11 mouse cellular contexts compared by ENCODE assay signal in genomic region chr6:120788904-120789303, GRCm38 (mm10). TPM values are rescaled to one million over a fixed set of nuclear protein-coding genes. Genes with fewer than 3 reads are reported as not detected.
DNase-seq lines count a peak whose midpoint lies in the region; ATAC-seq lines count a peak whose summit lies in the region.
"Had no signal": no experiment of that assay in that cellular context is flagged by ENCODE, and none has a peak within 500 bp of the region (broad histone marks: within the 10 kb centered on the region; RNA-seq: fewer than 3 reads in every experiment).

No protein-coding gene starts in this region.

- no peaks in the 10 kb centered on the region for H3K4me1 ChIP-seq in embryonic facial prominence, embryonic 11.5 days (ENCODE audit: control insufficient read depth, insufficient read depth, low read length)
- H3K4me1 ChIP-seq in embryonic facial prominence, embryonic 10.5 days, result peaks cover 6% of the 10 kb centered on the region
- peaks cover 6% of the 10 kb centered on the region; the same call in 1 of the 2 replicates for H3K4me1 ChIP-seq in midbrain, embryonic 14.5 days (ENCODE audit: control insufficient read depth, insufficient read depth, low read length)
- peaks cover 4% of the 10 kb centered on the region; the same call in 1 of the 2 replicates for H3K4me1 ChIP-seq in midbrain, embryonic 16.5 days (ENCODE audit: control insufficient read depth, insufficient read depth, low read length)
- H3K4me1 ChIP-seq in stomach, embryonic 16.5 days (ENCODE audit: control insufficient read depth, insufficient read depth, low read length), result no peaks in the 10 kb centered on the region

- H3K27me3 ChIP-seq in embryonic facial prominence, embryonic 11.5 days (ENCODE audit: control insufficient read depth, insufficient read depth, low read length), result no peaks in the 10 kb centered on the region
- no peaks in the 10 kb centered on the region for H3K27me3 ChIP-seq in embryonic facial prominence, embryonic 10.5 days (replicated peaks; ENCODE audit: low read depth, poor library complexity, severe bottlenecking)
- H3K27me3 ChIP-seq in midbrain, embryonic 14.5 days (ENCODE audit: control insufficient read depth, insufficient read depth, low read length), result no peaks in the 10 kb centered on the region
- H3K27me3 ChIP-seq in midbrain, embryonic 16.5 days (ENCODE audit: control insufficient read depth, insufficient read depth, low read depth, low read length), result no peaks in the 10 kb centered on the region
- no peaks in the 10 kb centered on the region for H3K27me3 ChIP-seq in stomach, embryonic 16.5 days (ENCODE audit: control insufficient read depth, insufficient read depth, low read length)

- peak; percentile 44 for DNase-seq in embryonic facial prominence, embryonic 11.5 days (ENCODE audit: low spot score)
- no peak for DNase-seq in embryonic facial prominence, embryonic 10.5 days (ENCODE audit: low spot score)
- peak; percentile 54 for DNase-seq in midbrain, embryonic 14.5 days
- DNase-seq in c-Kit-positive CD71-positive TER-119-negative erythroid progenitor cells, embryonic 14.5 days (ENCODE audit: low read depth), result peak; percentile 44
- DNase-seq in cerebellum, postnatal 10 days, result no peak
- DNase-seq in adrenal gland, adult 18-20 months (ENCODE audit: low spot score in 2 of 2), result no peak
- DNase-seq: kidney, postnatal 4 days; right cerebral cortex, postnatal 4 days had no signal

- no peak overlapping the region for H3K4me2 ChIP-seq in embryonic facial prominence, embryonic 11.5 days (ENCODE audit: low read depth, low read length)
- no peak overlapping the region for H3K4me2 ChIP-seq in midbrain, embryonic 14.5 days (ENCODE audit: low read length)
- no peak overlapping the region for H3K4me2 ChIP-seq in midbrain, embryonic 16.5 days (ENCODE audit: low read length)
- no peak overlapping the region for H3K4me2 ChIP-seq in stomach, embryonic 16.5 days (ENCODE audit: low read depth, low read length)

- no peaks in the 10 kb centered on the region; the same call in 1 of the 2 replicates for H3K36me3 ChIP-seq in embryonic facial prominence, embryonic 11.5 days (replicated peaks; ENCODE audit: control insufficient read depth, insufficient read depth, low read depth, low read length)
- peaks cover 34% of the 10 kb centered on the region for H3K36me3 ChIP-seq in embryonic facial prominence, embryonic 10.5 days (replicated peaks)
- H3K36me3 ChIP-seq in midbrain, embryonic 14.5 days (ENCODE audit: control insufficient read depth, insufficient read depth, low read length), result peaks cover 24% of the 10 kb centered on the region
- H3K36me3 ChIP-seq in midbrain, embryonic 16.5 days (ENCODE audit: control insufficient read depth, insufficient read depth, low read length), result peaks cover 18% of the 10 kb centered on the region
- H3K36me3 ChIP-seq in stomach, embryonic 16.5 days (ENCODE audit: control insufficient read depth, insufficient read depth, low read length), result peaks cover 13% of the 10 kb centered on the region

- ATAC-seq in embryonic facial prominence, embryonic 11.5 days (replicated peaks; ENCODE audit: insufficient number of reproducible peaks, low FRiP score, low TSS enrichment, low read depth), result no peak
- ATAC-seq in midbrain, embryonic 14.5 days (ENCODE audit: low FRiP score, low TSS enrichment), result no peak
- no peak for ATAC-seq in midbrain, embryonic 16.5 days
- 0 out of 2 replicates have a peak, but pooled peaks have one; percentile 16 for ATAC-seq in stomach, embryonic 16.5 days (ENCODE audit: insufficient read depth, low FRiP score)

- H3K9me3 ChIP-seq in embryonic facial prominence, embryonic 11.5 days (replicated peaks; ENCODE audit: control insufficient read depth, low read length), result no peaks in the 10 kb centered on the region
- H3K9me3 ChIP-seq in embryonic facial prominence, embryonic 10.5 days, result no peaks in the 10 kb centered on the region
- H3K9me3 ChIP-seq in midbrain, embryonic 14.5 days (ENCODE audit: control insufficient read depth, low read length), result no peaks in the 10 kb centered on the region
- H3K9me3 ChIP-seq in midbrain, embryonic 16.5 days (replicated peaks; ENCODE audit: control insufficient read depth, low read length, poor library complexity, severe bottlenecking), result no peaks in the 10 kb centered on the region
- no peaks in the 10 kb centered on the region for H3K9me3 ChIP-seq in stomach, embryonic 16.5 days (replicated peaks; ENCODE audit: control insufficient read depth, low read length)

- no peak overlapping the region for H3K4me3 ChIP-seq in embryonic facial prominence, embryonic 11.5 days (ENCODE audit: low read depth, low read length)
- no peak overlapping the region for H3K4me3 ChIP-seq in embryonic facial prominence, embryonic 10.5 days
- no peak overlapping the region for H3K4me3 ChIP-seq in midbrain, embryonic 14.5 days (replicated peaks; ENCODE audit: low read depth, low read length)
- H3K4me3 ChIP-seq in midbrain, embryonic 16.5 days (ENCODE audit: low read depth, low read length), result no peak overlapping the region
- no peak overlapping the region for H3K4me3 ChIP-seq in stomach, embryonic 16.5 days (replicated peaks; ENCODE audit: low read length)

- no peak overlapping the region for H3K9ac ChIP-seq in embryonic facial prominence, embryonic 11.5 days (replicated peaks; ENCODE audit: low read length)
- no peak overlapping the region for H3K9ac ChIP-seq in midbrain, embryonic 14.5 days (replicated peaks; ENCODE audit: low read length)
- no peak overlapping the region for H3K9ac ChIP-seq in midbrain, embryonic 16.5 days (ENCODE audit: low read depth, low read length)
- H3K9ac ChIP-seq in stomach, embryonic 16.5 days (ENCODE audit: low read length), result no peak overlapping the region

- no peak overlapping the region for H3K27ac ChIP-seq in embryonic facial prominence, embryonic 11.5 days (replicated peaks; ENCODE audit: low read depth, low read length)
- no peak overlapping the region for H3K27ac ChIP-seq in embryonic facial prominence, embryonic 10.5 days (replicated peaks)
- H3K27ac ChIP-seq in midbrain, embryonic 14.5 days (replicated peaks; ENCODE audit: low read depth, low read length), result no peak overlapping the region
- H3K27ac ChIP-seq in midbrain, embryonic 16.5 days (ENCODE audit: low read length), result no peak overlapping the region
- no peak overlapping the region for H3K27ac ChIP-seq in stomach, embryonic 16.5 days (ENCODE audit: low read length)

RNA-seq across cellular contexts. Expression of gene Slc25a18, which starts 15.5 kb away (rescaled TPM):
- 0.21 and 0.36 TPM in 2 replicates for polyA plus RNA-seq in embryonic facial prominence, embryonic 11.5 days (2014; fragmentation: Nextera tagmentation; extraction: Ambion mirVana)
- polyA plus RNA-seq in embryonic facial prominence, embryonic 10.5 days (2016; fragmentation: Nextera tagmentation; extraction: Ambion mirVana), result 0.20 and 0.28 TPM in 2 replicates
- polyA plus RNA-seq in midbrain, embryonic 14.5 days (2014; fragmentation: Nextera tagmentation; extraction: Ambion mirVana), result 8.3 and 10.8 TPM in 2 replicates
- polyA plus RNA-seq in midbrain, embryonic 16.5 days (2015; fragmentation: Nextera tagmentation; extraction: Ambion mirVana), result 9.6 and 19.9 TPM in 2 replicates
- polyA plus RNA-seq in stomach, embryonic 16.5 days (2015; fragmentation: Nextera tagmentation; extraction: Ambion mirVana), result 0.09 and 0.19 TPM in 2 replicates
- under 1 TPM in 1 of 2 experiments, not detected in 1; 0.26 TPM for total RNA-seq in adrenal gland, adult 18-20 months (2021)
- total RNA-seq: liver, adult 2 months had no signal
- polyA plus RNA-seq: liver, adult 2 months had no signal

RNA-seq across cellular contexts. Expression of gene Atp6v1e1, which starts 33.7 kb away (rescaled TPM):
- 144 and 147 TPM in 2 replicates for polyA plus RNA-seq in embryonic facial prominence, embryonic 11.5 days (2014; fragmentation: Nextera tagmentation; extraction: Ambion mirVana)
- 116 and 117 TPM in 2 replicates for polyA plus RNA-seq in embryonic facial prominence, embryonic 10.5 days (2016; fragmentation: Nextera tagmentation; extraction: Ambion mirVana)
- polyA plus RNA-seq in midbrain, embryonic 14.5 days (2014; fragmentation: Nextera tagmentation; extraction: Ambion mirVana), result 263 and 300 TPM in 2 replicates
- polyA plus RNA-seq in midbrain, embryonic 16.5 days (2015; fragmentation: Nextera tagmentation; extraction: Ambion mirVana), result 283 and 296 TPM in 2 replicates
- polyA plus RNA-seq in stomach, embryonic 16.5 days (2015; fragmentation: Nextera tagmentation; extraction: Ambion mirVana), result 163 and 173 TPM in 2 replicates
- 100 to 1,000 TPM; 269 to 456 TPM for total RNA-seq in adrenal gland, adult 18-20 months (2021)

RNA-seq across cellular contexts. Expression of gene Bcl2l13, which starts 47.1 kb away (rescaled TPM):
- polyA plus RNA-seq in embryonic facial prominence, embryonic 11.5 days (2014; fragmentation: Nextera tagmentation; extraction: Ambion mirVana), result 36.6 and 40.1 TPM in 2 replicates
- polyA plus RNA-seq in embryonic facial prominence, embryonic 10.5 days (2016; fragmentation: Nextera tagmentation; extraction: Ambion mirVana), result 45.1 and 49.7 TPM in 2 replicates
- 18.7 and 33.1 TPM in 2 replicates for polyA plus RNA-seq in midbrain, embryonic 14.5 days (2014; fragmentation: Nextera tagmentation; extraction: Ambion mirVana)
- polyA plus RNA-seq in midbrain, embryonic 16.5 days (2015; fragmentation: Nextera tagmentation; extraction: Ambion mirVana), result 23.4 and 26.7 TPM in 2 replicates
- polyA plus RNA-seq in stomach, embryonic 16.5 days (2015; fragmentation: Nextera tagmentation; extraction: Ambion mirVana), result 27.9 and 29.6 TPM in 2 replicates
- 10 to 100 TPM; 63.9 to 78.9 TPM for total RNA-seq in adrenal gland, adult 18-20 months (2021)

Comparison
In these comparisons a context has a peak if more than half of its experiments do, and no peak if none do; other contexts are left out.
1. DNase-seq: peak in embryonic facial prominence, embryonic 11.5 days (single experiment), midbrain, embryonic 14.5 days (single experiment) and c-Kit-positive CD71-positive TER-119-negative erythroid progenitor cells, embryonic 14.5 days (single experiment); none in embryonic facial prominence, embryonic 10.5 days (single experiment), cerebellum, postnatal 10 days (0 of 2) and adrenal gland, adult 18-20 months (0 of 2).